Mouse (Mus musculus): ENCODE results near the gene Foxi2. TPM values are rescaled to one million over a fixed set of nuclear protein-coding genes. Genes with fewer than 3 reads are reported as not detected.

The Foxi2 gene
- polyA plus RNA-seq (2014; fragmentation: Illumina TruSeq; extraction: RNeasy Lipid Tissue Mini Kit (QIAGEN cat#74804); ENCODE audit: low read depth, low replicate concordance): not detected

GRCm38 (mm10) chr7:135410237-135410965 lies at the start of gene Foxi2:
Gene Foxi2 (plus strand): TSS chr7:135410308.

Other genes starting within 250 kb of the Foxi2 start
- not detected for gene Nps, start 151.6 kb upstream of the Foxi2 start, polyA plus RNA-seq (2014; fragmentation: Illumina TruSeq; extraction: RNeasy Lipid Tissue Mini Kit (QIAGEN cat#74804); ENCODE audit: low read depth, low replicate concordance)
- gene Clrn3, start 118.3 kb downstream of the Foxi2 start, polyA plus RNA-seq (2014; fragmentation: Illumina TruSeq; extraction: RNeasy Lipid Tissue Mini Kit (QIAGEN cat#74804); ENCODE audit: low read depth, low replicate concordance): not detected
- 2.4 TPM for gene Ptpre, start 127.2 kb downstream of the Foxi2 start, polyA plus RNA-seq (2014; fragmentation: Illumina TruSeq; extraction: RNeasy Lipid Tissue Mini Kit (QIAGEN cat#74804); ENCODE audit: low read depth, low replicate concordance)

Data from adrenal gland, adult 10 weeks (tissue).